Mouse (Mus musculus): ENCODE data around the gene Vwa2.
A peak's percentile ranks its signal among the peaks of the same experiment; 100 is the strongest.

The Vwa2 gene

GRCm38 (mm10) chr19:56873816-56874600 is at the start of gene Vwa2:
Gene Vwa2, plus strand, starts transcription at chr19:56874249.
- no peak for DNase-seq

DNA sequence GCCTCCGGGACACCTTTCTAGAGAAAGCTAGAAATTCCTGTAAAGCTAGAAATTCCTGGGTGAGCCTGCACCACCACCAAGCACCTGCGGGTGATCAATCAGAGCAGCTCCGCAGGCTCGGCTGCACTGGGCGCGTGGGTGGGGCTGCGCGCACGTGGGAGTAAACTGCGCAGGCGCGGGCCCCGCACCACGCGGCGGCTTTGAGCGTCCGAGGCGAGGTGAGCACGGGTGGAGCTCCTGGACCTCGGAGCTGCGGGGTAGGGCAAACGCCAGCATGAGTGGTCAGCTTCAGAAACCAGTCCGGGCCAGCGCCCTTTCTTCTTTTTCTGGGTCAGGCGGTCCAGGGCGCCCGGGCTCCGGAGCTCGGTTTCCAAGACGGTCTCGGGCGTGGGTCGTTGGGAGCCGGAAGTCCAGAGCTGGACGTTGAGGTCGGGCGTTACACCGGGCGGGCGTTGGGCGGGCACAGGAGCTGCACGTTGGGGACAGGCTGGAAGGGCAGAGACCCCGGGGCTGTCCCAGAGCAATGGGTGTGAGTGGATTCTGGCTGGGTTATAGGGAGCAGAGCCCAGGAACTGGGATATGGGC is 47.9 kb upstream of the Vwa2 start, which contains the start of gene Tdrd1:
Gene Tdrd1 (plus strand): TSS at position 163 of the 585 bp plus-strand sequence.
- DNase-seq = peak; percentile 14

- DNase-seq = no peak
Measured at GRCm38 (mm10) chr19:56828305-56828704, 45.7 kb upstream of the Vwa2 start.

DNA sequence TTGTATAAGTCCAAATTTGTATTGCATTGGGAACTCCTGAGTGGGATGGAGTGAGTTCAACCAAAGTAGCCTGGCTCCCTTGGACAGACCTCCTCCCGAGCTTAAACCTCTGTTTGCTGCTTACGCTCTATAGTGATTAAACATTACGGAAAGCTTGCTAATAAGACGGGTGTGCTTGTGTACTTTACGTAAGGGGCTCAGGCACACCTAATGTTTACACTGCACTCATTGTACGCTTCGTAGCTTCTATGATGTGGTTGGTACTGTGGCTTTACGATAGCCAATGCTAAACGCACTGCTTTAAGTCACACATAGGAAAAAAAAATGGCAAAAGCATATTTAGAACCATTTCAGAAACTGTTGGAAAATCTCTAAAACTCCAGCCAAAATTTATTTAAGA is 44.8 kb upstream of the Vwa2 start:
- DNase-seq = no peak

DNA sequence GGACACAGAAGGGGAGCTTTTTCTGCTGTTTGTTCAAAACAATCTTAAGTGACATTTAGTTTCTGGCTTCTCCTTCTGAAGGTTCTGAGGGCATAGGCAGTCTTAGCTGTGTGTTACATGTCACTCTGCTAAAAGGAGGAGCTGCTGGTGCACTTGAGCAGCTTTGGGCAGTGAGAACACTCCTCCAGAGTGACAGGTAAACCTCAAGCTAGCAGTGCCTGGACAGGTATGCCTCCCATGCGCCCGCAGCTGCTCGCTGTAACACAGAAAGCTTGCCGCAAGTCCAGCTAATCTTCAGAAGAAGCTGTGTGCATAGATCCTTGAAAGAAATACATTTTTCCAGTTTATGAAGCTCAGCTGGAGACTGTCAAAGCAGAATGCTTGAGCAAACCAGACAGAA is 43.9 kb upstream of the Vwa2 start:
- DNase-seq = no peak

DNA sequence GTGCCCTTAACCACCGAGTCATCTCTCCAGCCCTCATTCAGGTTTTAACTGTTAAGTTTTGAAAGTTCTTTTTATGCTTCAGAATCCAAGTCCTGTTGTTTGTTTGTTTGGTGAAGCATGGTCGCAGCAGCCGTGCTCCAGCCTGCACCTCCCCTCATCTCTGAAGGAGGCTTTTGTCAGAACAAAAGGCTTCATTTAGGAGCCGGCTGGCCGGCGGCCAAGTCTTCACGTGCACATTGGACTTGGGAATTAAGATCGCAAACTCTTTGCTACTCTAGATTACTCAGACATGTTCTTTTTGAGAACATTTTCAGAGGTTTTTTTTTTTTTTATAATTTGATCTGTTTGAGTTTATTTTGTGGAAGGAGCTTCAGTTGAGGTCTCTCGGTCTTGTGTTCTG is 38.7 kb upstream of the Vwa2 start:
- peak; percentile 31 for DNase-seq

GRCm38 (mm10) chr19:56838942-56839706 is 34.9 kb upstream of the Vwa2 start:
- DNase-seq = no peak

DNA sequence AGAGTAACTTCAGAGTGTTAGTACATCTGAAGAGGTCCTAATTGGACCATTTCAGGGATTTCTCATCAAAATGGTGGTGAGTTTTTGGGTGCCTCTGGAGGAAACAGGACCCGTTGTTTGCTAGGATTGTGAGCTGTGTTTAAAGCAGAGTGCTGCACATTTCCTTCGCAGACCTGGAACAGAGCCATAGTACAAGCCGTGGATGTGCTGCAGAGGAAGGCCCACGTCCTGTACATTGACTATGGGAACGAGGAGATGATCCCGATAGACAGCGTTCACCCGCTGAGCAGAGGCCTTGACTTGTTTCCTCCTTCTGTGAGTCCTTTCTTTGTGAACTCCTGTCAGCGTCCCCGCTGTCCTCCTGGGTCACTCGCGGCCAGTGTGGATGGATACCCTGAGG is 31.1 kb upstream of the Vwa2 start:
- DNase-seq = no peak

GRCm38 (mm10) chr19:56852590-56852989 is 21.5 kb upstream of the Vwa2 start:
- DNase-seq = no peak

GRCm38 (mm10) chr19:56856455-56856854 is 17.6 kb upstream of the Vwa2 start:
- DNase-seq = no peak

DNA sequence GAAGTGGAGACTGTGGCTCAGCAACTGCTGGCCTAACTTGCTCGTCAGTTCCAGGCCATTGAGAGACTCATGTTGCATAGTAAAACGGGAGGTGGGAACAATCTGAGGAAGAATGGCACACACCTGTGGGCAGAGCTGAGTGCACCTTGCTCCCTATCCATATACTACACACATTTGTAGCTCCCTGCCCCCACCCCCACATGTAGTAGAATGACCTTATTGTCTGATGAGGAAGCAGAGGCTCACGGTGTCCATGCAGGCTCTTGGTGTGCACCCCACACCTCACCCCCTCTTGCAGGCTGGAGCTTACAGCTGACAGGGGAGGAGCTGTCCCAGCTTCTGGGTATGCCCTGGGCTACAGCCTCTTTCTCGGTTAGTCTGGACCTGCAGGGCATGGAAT is 6.3 kb upstream of the Vwa2 start:
- DNase-seq = no peak

GRCm38 (mm10) chr19:56874601-56875315 is 709 bp downstream of the Vwa2 start:
- DNase-seq = no peak

- DNase-seq = no peak
Measured at GRCm38 (mm10) chr19:56877364-56877763, 3.3 kb downstream of the Vwa2 start.

DNA sequence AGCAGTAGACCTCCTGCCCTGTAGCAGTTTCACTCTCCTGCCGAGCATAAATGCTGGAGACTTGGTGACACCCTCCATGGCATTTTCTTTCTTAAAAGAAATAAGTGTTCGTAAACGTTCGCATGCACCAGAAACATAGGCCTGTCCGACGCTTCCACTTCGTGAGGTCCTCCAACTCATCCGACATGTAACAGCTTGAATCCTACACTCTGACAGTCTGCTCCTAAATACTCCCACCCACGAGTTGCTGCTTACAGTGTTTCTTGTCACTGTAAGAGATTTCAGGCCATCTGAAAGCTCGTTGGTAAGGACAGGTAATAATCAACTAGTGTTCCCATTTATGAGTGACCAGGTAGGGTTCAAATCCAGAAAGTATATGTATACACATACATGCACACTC is 13.8 kb downstream of the Vwa2 start:
- no peak for DNase-seq

DNA sequence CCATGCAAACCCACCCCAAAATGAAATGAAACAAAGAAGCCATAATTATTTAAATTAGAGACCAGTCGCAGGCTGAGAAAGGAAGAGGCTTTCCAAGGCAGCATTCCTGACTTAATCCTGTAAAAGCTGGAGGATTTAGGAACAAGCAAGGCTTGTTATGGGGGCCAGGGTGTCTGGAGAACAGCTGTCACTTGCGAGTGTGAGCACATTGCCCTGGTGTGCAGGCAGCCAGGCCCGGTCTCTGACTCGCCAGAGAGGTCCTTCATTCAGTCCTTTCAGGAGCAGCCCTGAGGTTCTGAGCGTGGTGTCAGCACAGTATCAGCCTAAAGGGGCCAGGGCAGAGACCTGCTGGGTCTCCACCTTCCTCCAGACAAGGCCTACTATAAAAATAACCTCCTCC is 14.6 kb downstream of the Vwa2 start:
- no peak for DNase-seq

DNA sequence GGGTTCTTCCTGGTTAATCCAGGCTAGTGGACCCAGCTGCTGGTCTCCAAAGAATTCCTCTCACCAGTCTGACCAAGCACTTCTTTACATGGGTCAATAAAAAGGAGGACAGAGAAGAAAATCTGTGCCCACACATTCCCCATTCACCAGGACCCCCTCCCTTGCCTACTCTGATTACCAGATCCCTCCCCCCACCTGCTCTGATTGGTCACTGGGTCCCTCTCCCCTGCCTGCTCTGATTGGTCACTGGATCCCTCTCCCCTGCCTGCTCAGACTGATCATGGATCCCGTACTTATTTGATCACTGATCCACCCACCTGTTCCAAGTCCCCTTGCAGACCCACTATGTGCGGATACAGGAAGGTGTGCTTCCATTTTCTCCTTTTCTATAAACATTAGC is 17.4 kb downstream of the Vwa2 start:
- no peak for DNase-seq

- no peak for DNase-seq
Measured at GRCm38 (mm10) chr19:56892586-56892985, 18.5 kb downstream of the Vwa2 start.

DNA sequence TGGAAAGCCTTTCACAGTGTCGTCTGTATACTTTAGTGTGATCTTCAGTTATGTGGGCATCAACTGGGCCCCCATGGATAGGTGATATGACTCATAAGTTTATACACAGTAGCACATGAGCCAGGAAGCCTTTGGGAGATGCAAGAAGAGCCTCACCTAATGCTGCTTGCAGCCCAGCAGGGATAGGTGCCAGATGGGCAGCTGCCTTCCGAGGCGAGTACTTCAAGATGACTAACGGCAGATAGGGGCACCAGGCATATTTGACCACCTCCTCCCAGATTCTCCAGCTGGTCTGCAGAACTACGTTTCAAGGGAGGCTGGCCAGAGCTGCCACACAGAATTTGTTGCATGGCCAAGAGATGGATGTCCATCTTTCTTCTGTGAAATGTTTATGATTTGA is 19.3 kb downstream of the Vwa2 start:
- DNase-seq = no peak

- no peak for DNase-seq
Measured at GRCm38 (mm10) chr19:56897654-56898053, 23.6 kb downstream of the Vwa2 start.

- no peak for DNase-seq
Measured at GRCm38 (mm10) chr19:56904095-56904494, 30.0 kb downstream of the Vwa2 start.

DNA sequence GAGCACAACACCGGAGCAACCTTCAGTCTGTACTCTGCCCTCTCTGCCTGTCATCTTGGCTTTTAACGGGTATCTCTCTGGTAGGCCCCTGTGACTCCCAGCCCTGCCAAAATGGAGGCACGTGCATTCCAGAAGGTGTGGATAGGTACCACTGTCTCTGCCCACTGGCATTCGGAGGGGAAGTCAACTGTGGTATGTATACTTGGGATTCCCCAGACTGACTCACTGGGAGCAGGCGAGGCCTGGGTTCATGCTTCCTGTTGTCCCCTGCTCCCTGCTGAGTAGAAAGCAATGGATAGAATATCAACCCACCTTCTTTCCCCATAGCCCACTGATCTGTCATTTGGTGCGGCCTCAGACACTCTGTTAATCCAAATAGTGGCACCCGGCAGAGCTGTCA is 31.3 kb downstream of the Vwa2 start:
- DNase-seq = no peak

- no peak for DNase-seq
Measured at GRCm38 (mm10) chr19:56907850-56908249, 33.8 kb downstream of the Vwa2 start.

All from right cerebral cortex, postnatal 4 days (tissue).